Mouse (Mus musculus): ENCODE results near the gene Bnc2.

GRCm38 (mm10) chr4:84604461-84604860 lies 70.6 kb downstream of the Bnc2 start:
- TF ChIP-seq CTCF (IDR thresholded peaks at IDR 0.05; ENCODE audit: extremely low read depth, insufficient read depth, insufficient read length, insufficient replicate concordance) (no peak), POLR2A (IDR thresholded peaks at IDR 0.05; ENCODE audit: low read depth, low read length) (no peak)
